Mouse (Mus musculus) ES-E14 (cell line): Measurements from ENCODE around the gene Foxb1. TPM values are rescaled to one million over a fixed set of nuclear protein-coding genes. Genes with fewer than 3 reads are reported as not detected.

ENCODE experiments used
- DNase-seq: peaks from one replicate; pipeline ENCODE4 v3.0.0-alpha.2; 2013; ENCODE audit warnings: low read depth, low spot score
- H3K27ac ChIP-seq: 2 replicates; pipeline ENCODE4 v1.5.1; 2012; ENCODE audit warnings: low read depth, mild to moderate bottlenecking, low read length, moderate library complexity, mixed read lengths; ENCODE audit not compliant: poor library complexity, insufficient read depth, severe bottlenecking
- H3K36me3 ChIP-seq: 2 replicates; pipeline ENCODE4 v1.6.1; 2012; ENCODE audit warnings: mild to moderate bottlenecking, low read length, moderate library complexity, mixed read lengths; ENCODE audit not compliant: control insufficient read depth, poor library complexity, insufficient read depth, severe bottlenecking
- H3K4me1 ChIP-seq, 2 experiments: fragments of 150-350 bp in 1 of 2; sonication (generic) in 1 of 2; 2 replicates each; pipeline ENCODE4 v1.6.1; 2012; ENCODE audit warnings: low read length in 2 of 2, mild to moderate bottlenecking in 1 of 2, mixed read lengths in 1 of 2; ENCODE audit not compliant: control insufficient read depth in 2 of 2, insufficient read depth in 2 of 2, poor library complexity in 1 of 2
- H3K4me3 ChIP-seq, 2 experiments: fragments of 150-350 bp in 1 of 2; sonication (generic) in 1 of 2; 2 replicates each; pipeline ENCODE4 v1.5.1; 2012; ENCODE audit warnings: low read length in 2 of 2, low read depth in 1 of 2, mild to moderate bottlenecking in 1 of 2, mixed read lengths in 1 of 2; ENCODE audit not compliant: insufficient read depth in 1 of 2, poor library complexity in 1 of 2, severe bottlenecking in 1 of 2
- H3K9ac ChIP-seq: 2 replicates; pipeline ENCODE4 v1.6.1; 2012; ENCODE audit warnings: low read depth, mild to moderate bottlenecking, low read length, mixed read lengths; ENCODE audit not compliant: poor library complexity, insufficient read depth, severe bottlenecking
- H3K9me3 ChIP-seq: fragments of 150-350 bp; sonication (generic); 2 replicates; pipeline ENCODE4 v1.6.1; 2012; ENCODE audit warnings: low read depth, mild to moderate bottlenecking, low read length; ENCODE audit not compliant: control insufficient read depth, insufficient read depth
- CHD2 ChIP-seq: IDR thresholded peaks from 2 replicates; pipeline ENCODE4 v1.6.1; 2014; ENCODE audit warnings: mild to moderate bottlenecking, low read depth, low read length, inconsistent platforms
- HCFC1 ChIP-seq: IDR thresholded peaks from 2 replicates; pipeline ENCODE4 v1.6.1; 2012; ENCODE audit warnings: low read length, inconsistent platforms, borderline replicate concordance; ENCODE audit not compliant: insufficient read depth
- MAFK ChIP-seq: IDR thresholded peaks from 2 replicates; pipeline ENCODE4 v1.6.1; 2014; ENCODE audit warnings: mild to moderate bottlenecking, low read depth, low read length, inconsistent platforms; ENCODE audit not compliant: insufficient read depth
- ZC3H11A ChIP-seq: IDR thresholded peaks from 2 replicates; pipeline ENCODE4 v1.6.1; 2012; ENCODE audit warnings: low read depth, mild to moderate bottlenecking, inconsistent platforms, low read length, borderline replicate concordance
- ZNF384 ChIP-seq: IDR thresholded peaks from 2 replicates; pipeline ENCODE4 v1.6.1; 2012; ENCODE audit warnings: low read depth, low read length, inconsistent platforms
- in situ Hi-C, 2 experiments: fragments of 600-800 bp; cut with MboI; formaldehyde crosslinking; loops; one replicate each; pipeline ENCODE4 v1.15.1; 2025; ENCODE audit warnings: low sequenced_read_pairs in 2 of 2, inconsistent platforms in 1 of 2; ENCODE audit not compliant: unreplicated experiment in 2 of 2
- total RNA-seq: library from RNA; depleted of rRNA; stranded (reverse); fragments of 300-350 nt; gene quantifications from 2 replicates; pipeline ENCODE4 v1.2.3, GENCODE M21; 2012

Foxb1 gene
- total RNA-seq, 1 experiment = not detected

- Histone ChIP-seq H3K9ac (no peak overlapping the region), H3K27ac (no peak overlapping the region), H3K4me3 (no peak overlapping the region), H3K4me1 (peaks cover 7 to 16% of the 10 kb centered on the region in 2 experiments), H3K9me3 (no peaks in the 10 kb centered on the region), H3K36me3 (no peaks in the 10 kb centered on the region)
- no peak for DNase-seq
- in situ Hi-C loops = no loop called here
- TF ChIP-seq ZC3H11A (no peak), HCFC1 (no peak), MAFK (no peak), ZNF384 (no peak)
These were observed 42.3 kb downstream of the Foxb1 start for GRCm38 (mm10) chr9:69718431-69718830.

DNA sequence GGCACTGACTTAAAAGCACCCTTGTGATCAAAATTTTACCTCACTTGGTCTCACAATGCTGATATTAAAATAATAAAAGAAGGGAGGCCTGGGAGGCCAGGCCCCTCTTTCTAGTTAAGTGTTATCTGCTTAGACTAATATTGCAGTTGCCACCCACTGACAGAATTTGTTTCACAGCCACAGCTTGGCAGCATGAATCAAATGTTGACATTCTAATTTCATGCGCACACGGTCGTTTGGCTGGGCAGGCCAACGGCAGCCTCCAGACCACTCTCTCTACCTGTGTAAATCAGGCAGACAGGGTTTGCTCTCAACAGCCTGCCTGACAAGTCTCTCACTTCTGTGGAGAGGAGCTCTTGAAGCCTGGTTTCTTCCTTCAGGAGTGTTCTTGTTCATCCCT lies 44.4 kb downstream of the Foxb1 start:
- no peaks in the 10 kb centered on the region for H3K9me3 ChIP-seq
- no peaks in the 10 kb centered on the region for H3K36me3 ChIP-seq
- peaks cover 7 to 22% of the 10 kb centered on the region in 2 experiments for H3K4me1 ChIP-seq
- no peak for TF ChIP-seq MAFK
- no peak for TF ChIP-seq CHD2
- TF ChIP-seq HCFC1 = no peak
- TF ChIP-seq ZNF384 = no peak
- TF ChIP-seq ZC3H11A = no peak
- no peak overlapping the region for H3K27ac ChIP-seq
- DNase-seq = no peak
- in situ Hi-C loops = no loop called here
- H3K4me3 ChIP-seq = no peak overlapping the region
- H3K9ac ChIP-seq = no peak overlapping the region; the same call in 1 of the 2 replicates

DNA sequence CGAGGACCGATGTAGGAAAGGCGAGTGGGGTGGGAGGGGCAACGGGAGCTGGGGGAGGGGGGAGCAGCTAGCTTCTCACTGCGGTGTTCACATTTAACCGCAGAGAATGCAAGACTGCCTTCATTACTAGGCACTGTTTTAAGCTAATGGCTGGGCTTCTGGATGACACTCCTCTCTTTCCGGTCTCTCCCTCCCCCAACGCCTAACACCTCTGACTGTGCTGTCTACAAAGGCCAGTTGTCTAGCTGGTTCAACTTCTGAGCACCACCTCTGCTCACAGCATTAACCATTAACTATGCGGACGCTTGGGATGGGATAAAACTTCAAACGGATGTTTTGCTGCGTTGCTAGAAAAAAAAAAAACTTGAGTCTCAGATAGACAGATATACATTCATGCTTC lies 45.3 kb downstream of the Foxb1 start:
- H3K9ac ChIP-seq = no peak overlapping the region
- DNase-seq = no peak
- H3K4me1 ChIP-seq = peaks cover 7 to 22% of the 10 kb centered on the region in 2 experiments
- TF ChIP-seq MAFK (no peak), CHD2 (no peak), ZNF384 (no peak), HCFC1 (no peak)
- H3K27ac ChIP-seq = no peak overlapping the region
- no peaks in the 10 kb centered on the region for H3K9me3 ChIP-seq
- no peak overlapping the region for H3K4me3 ChIP-seq
- in situ Hi-C loops = no loop called here
- no peaks in the 10 kb centered on the region for H3K36me3 ChIP-seq

DNA sequence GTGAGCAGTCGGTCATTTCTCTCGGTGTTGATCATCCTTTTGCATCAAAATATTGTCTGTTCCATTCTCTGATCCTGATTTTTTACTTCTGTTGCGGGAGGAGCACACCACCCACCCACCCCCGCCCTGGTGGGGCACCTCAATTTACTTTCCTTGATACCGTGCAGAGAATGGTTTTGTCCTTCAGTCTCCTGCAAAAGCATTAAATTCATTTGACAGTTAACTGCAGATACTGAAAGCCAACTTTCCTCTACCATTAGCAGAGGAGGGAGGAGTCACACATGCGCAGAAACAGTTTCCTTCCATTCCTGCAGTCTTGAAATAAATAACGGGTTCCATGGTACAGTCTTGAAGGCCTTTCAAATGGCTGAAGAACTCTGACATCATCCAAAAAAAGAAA lies 46.4 kb downstream of the Foxb1 start:
- no peak overlapping the region for H3K27ac ChIP-seq
- no peak for TF ChIP-seq ZC3H11A
- no peak for TF ChIP-seq MAFK
- no peak for TF ChIP-seq ZNF384
- TF ChIP-seq HCFC1 = no peak
- TF ChIP-seq CHD2 = no peak
- H3K9me3 ChIP-seq = no peaks in the 10 kb centered on the region
- no peak for DNase-seq
- H3K4me1 ChIP-seq = peaks cover 7 to 22% of the 10 kb centered on the region in 2 experiments
- H3K36me3 ChIP-seq = no peaks in the 10 kb centered on the region
- H3K9ac ChIP-seq = no peak overlapping the region
- no peak overlapping the region for H3K4me3 ChIP-seq
- in situ Hi-C loops = no loop called here
